Mouse (Mus musculus): ENCODE measurements around the gene Csnk2b. TPM values are rescaled to one million over a fixed set of nuclear protein-coding genes. Genes with fewer than 3 reads are reported as not detected.

Gene Csnk2b
- polyA plus RNA-seq, 1 experiment from 2014 or later: 265 TPM

DNA sequence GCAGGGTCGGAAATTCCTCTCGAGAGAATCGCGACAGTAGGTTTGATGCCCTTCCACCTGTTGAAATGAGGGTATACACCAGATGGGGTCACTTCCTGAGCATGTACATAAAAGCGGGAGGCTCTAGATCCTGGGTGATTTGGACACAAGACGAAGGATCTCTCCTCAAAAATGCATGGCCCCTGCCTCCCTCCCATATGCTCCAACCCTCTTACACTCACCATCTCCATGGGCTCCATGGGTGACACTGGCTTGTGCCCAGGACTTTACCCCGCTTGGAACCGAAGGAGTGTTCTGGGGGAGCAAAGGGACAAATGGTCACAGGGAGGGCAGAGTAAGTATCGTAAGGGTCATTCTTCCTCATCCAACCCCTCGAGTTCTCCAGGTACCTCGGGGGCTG lies 39.6 kb upstream of the Csnk2b start:
- no peak overlapping the region for H3K9ac ChIP-seq
- H3K4me3 ChIP-seq: no peak overlapping the region
- H3K27ac ChIP-seq: no peak overlapping the region
- 80% methylated on average over 11 of the region's 11 CpGs for WGBS
- H3K36me3 ChIP-seq: peaks cover 56% of the 10 kb centered on the region
- H3K4me2 ChIP-seq: no peak overlapping the region
- no peaks in the 10 kb centered on the region for H3K9me3 ChIP-seq
- ATAC-seq (ENCODE audit: borderline replicate concordance, extremely low read depth, low FRiP score, low TSS enrichment): no peak
- peaks cover 25% of the 10 kb centered on the region for H3K4me1 ChIP-seq
- H3K27me3 ChIP-seq: no peaks in the 10 kb centered on the region

DNA sequence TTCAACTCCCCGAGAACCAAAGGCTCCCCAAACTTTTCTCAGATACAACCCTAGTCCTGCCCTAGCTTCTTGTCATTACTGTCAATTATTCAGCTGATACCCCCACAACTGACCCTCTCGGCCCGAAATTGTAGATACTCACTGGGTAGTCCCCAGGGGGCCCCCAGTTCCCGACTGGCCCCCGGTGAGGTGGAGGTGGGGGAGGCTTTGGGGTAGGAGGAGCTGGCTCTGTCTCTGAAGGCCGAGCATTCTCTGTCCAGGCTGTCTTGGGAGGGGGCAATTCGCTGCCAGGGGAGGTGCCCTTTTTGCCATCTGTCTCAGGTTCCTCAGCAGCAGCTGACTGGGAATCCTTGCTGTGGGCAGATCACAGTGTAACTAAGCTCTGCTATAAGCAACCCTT lies 37.8 kb upstream of the Csnk2b start:
- WGBS: 80% methylated on average over 7 of the region's 7 CpGs
- Histone ChIP-seq H3K9ac (no peak overlapping the region), H3K9me3 (no peaks in the 10 kb centered on the region), H3K27ac (no peak overlapping the region), H3K27me3 (no peaks in the 10 kb centered on the region), H3K4me1 (peaks cover 16% of the 10 kb centered on the region), H3K4me3 (no peak overlapping the region), H3K36me3 (peaks cover 74% of the 10 kb centered on the region), H3K4me2 (no peak overlapping the region)
- ATAC-seq (ENCODE audit: borderline replicate concordance, extremely low read depth, low FRiP score, low TSS enrichment): no peak

DNA sequence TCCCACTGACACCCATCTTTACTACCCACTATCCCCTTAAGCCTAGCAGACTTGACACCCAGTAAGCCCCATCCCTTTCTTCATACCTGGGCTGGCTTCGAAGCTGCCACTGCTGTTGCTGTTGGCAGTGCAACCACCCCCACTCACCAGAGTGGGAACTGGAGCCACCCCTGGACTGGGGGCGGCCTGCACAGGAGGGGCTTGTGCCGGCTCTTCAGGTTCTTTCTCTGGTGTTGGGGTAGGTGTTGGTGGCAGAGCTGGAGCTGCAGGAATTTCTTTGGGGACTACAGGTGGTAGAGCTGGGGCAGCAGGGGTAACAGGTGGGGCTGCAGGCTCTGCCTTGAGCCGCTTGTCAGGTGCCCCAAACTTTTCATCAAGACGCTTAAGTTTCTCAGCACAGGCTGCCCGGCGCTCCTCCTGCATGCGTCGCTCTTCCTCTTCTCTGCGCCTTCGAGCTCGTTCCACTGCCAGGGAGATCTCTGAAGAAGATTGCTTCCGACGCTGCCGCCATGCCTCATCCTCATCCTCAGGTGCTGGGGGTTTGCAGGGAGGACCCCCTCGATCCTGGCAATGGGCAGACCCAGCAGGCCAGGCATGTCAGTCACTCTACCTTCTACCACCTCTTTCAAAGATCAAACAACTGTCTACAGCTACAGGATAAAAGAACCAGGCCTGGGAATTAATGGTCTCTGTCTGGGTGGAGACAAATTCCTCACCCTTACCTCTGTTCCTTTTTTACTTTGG lies 37.2 kb upstream of the Csnk2b start:
- H3K4me2 ChIP-seq: no peak overlapping the region
- 88% methylated on average over 16 of the region's 16 CpGs for WGBS
- no peaks in the 10 kb centered on the region for H3K9me3 ChIP-seq
- ATAC-seq (ENCODE audit: borderline replicate concordance, extremely low read depth, low FRiP score, low TSS enrichment): no peak
- H3K27ac ChIP-seq: no peak overlapping the region
- no peak overlapping the region for H3K4me3 ChIP-seq
- H3K9ac ChIP-seq: no peak overlapping the region
- H3K36me3 ChIP-seq: peaks cover 80% of the 10 kb centered on the region
- no peaks in the 10 kb centered on the region for H3K27me3 ChIP-seq
- H3K4me1 ChIP-seq: peaks cover 16% of the 10 kb centered on the region

DNA sequence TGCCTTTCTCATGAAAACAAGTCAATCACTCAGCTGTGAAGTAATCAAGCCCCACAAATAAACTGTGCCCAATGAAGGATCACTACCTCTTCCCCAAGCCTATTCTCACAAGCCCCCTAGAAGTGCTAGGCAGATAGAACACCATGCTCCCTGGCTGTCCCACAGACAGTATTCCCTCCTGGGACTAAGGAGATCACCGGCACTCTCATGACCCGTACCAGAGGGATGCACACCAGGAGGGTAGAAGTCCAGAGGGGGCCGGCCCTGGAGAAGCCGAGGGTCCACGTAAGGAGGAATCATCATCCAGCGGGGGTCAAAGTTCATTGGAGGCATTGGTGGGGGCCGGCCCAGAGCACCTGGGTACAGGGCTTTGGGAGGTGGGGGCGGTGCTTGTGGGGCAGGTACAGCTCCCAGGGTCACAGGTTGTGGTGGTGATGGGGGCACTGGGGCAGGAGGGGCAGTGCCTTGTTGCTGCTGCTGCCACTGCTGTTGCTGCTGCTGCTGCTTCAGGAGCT lies 35.9 kb upstream of the Csnk2b start:
- Histone ChIP-seq H3K36me3 (peaks cover 93% of the 10 kb centered on the region), H3K9me3 (no peaks in the 10 kb centered on the region), H3K4me3 (no peak overlapping the region), H3K4me1 (peaks cover 13% of the 10 kb centered on the region), H3K4me2 (no peak overlapping the region), H3K27ac (no peak overlapping the region), H3K9ac (no peak overlapping the region), H3K27me3 (no peaks in the 10 kb centered on the region)
- ATAC-seq (ENCODE audit: borderline replicate concordance, extremely low read depth, low FRiP score, low TSS enrichment): no peak
- 98% methylated on average over 8 of the region's 8 CpGs for WGBS

DNA sequence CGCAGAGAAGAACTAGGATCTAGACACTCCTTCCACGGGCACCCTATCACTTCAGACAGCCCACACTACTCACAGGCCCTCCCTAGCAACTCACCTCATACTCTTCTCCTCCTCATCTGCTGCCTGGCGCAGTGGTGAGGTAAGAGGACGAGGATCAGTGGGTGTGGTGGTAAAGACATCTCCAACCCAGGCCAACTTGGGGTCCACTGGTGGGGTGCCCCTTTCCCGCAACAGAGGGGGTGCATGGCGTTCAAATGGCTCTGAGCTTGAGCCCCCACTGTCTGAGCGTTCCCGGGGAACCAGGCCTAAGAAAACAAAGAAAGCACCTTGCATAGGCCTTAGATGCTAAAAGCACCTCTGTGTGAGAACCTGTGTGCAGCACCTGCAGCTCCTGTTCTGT lies 35.4 kb upstream of the Csnk2b start:
- Histone ChIP-seq H3K4me2 (no peak overlapping the region), H3K27me3 (no peaks in the 10 kb centered on the region), H3K36me3 (peaks cover 97% of the 10 kb centered on the region), H3K9ac (no peak overlapping the region), H3K9me3 (no peaks in the 10 kb centered on the region), H3K27ac (no peak overlapping the region), H3K4me1 (peaks cover 8% of the 10 kb centered on the region), H3K4me3 (no peak overlapping the region)
- no peak for ATAC-seq (ENCODE audit: borderline replicate concordance, extremely low read depth, low FRiP score, low TSS enrichment)
- 92% methylated on average over 8 of the region's 8 CpGs for WGBS

DNA sequence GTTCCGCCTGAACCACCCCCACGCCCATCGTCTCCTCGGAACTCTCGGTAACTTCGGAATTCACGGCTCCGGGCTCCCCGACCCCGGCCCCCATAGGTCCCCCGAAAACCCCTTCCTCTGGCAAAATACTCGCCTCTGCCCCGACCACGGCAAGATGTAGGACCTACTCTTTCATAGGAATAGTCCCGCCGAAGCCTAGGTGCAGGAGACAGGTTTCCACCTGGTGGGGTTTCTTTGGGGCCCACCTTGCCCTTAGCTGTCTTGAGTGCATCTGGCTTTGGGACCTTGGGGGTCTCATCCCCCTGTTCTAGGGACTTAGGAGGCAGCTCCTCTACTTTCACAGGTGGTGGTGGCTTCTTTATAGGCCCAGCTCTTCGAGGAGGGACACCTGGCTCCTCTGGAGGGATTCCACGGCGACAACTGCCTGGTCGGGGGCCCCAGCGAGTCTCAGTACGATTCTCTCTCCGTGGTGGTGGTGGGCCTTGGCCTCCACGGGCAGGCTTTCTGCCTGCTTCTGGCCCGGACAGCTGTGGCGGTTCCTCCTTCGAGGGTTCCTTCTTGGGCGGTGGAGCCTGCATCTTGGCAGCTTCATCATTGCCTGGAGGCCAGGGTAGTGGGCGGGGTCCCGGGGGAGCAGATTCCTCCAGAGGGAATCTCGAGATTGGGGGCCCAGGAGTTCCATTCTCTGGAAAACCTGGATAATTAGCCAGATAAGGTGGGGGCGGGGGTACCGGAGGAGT lies 34.8 kb upstream of the Csnk2b start:
- WGBS: 87% methylated on average over 33 of the region's 33 CpGs
- Histone ChIP-seq H3K4me2 (no peak overlapping the region), H3K4me1 (0 out of 2 replicates have a peak, but pooled peaks cover 4% of the 10 kb centered on the region), H3K36me3 (peaks cover 100% of the 10 kb centered on the region), H3K9me3 (no peaks in the 10 kb centered on the region), H3K27ac (no peak overlapping the region), H3K9ac (no peak overlapping the region), H3K4me3 (no peak overlapping the region), H3K27me3 (no peaks in the 10 kb centered on the region)
- no peak for ATAC-seq (ENCODE audit: borderline replicate concordance, extremely low read depth, low FRiP score, low TSS enrichment)

DNA sequence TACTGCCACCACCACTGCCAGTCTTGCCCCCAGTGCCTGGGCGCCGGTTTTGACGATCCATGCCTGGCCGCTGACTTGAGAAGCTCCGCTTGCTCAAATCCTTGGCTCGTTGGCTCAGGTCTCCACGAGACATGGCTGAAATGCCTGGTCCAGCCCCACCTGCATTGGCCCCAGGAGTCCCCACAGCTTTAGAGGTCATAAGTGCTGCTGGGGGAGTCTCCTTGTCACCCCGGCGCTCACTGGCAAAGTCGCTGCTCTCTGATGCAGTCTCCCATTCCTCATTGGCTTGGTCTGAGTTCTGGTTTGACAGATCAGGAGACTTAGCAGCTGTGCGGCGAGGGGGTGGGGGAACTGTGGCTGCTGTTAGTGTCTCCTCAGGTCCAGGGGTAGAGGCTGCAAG lies 33.6 kb upstream of the Csnk2b start:
- no peaks in the 10 kb centered on the region for H3K4me1 ChIP-seq
- no peak overlapping the region for H3K4me2 ChIP-seq
- no peaks in the 10 kb centered on the region for H3K27me3 ChIP-seq
- H3K9ac ChIP-seq: no peak overlapping the region
- H3K36me3 ChIP-seq: peaks cover 98% of the 10 kb centered on the region
- no peak for ATAC-seq (ENCODE audit: borderline replicate concordance, extremely low read depth, low FRiP score, low TSS enrichment)
- 89% methylated on average over 12 of the region's 12 CpGs for WGBS
- no peaks in the 10 kb centered on the region for H3K9me3 ChIP-seq
- H3K4me3 ChIP-seq: no peak overlapping the region
- no peak overlapping the region for H3K27ac ChIP-seq

DNA sequence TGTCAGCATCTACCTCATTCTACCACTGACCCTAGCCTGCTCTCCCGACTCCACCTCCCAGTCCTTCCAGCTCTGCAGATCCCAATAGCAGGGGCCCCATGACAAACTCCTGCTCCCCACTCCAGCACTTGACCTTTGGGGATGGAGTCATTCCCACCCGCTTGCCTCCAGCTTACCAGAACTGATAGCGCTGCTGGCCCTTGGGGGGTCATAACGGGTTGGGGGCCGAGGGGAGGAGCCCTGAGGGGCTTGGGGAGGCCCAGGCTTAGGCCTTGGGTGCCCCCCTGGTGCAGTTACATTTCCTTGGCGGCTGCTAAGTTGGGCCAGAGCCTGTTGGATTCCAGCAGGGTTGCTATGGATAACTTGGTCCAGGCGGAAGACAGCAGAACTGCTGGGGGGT lies 32.8 kb upstream of the Csnk2b start:
- Histone ChIP-seq H3K27ac (no peak overlapping the region), H3K4me3 (no peak overlapping the region), H3K4me2 (no peak overlapping the region), H3K9me3 (no peaks in the 10 kb centered on the region), H3K36me3 (peaks cover 98% of the 10 kb centered on the region), H3K9ac (no peak overlapping the region), H3K4me1 (no peaks in the 10 kb centered on the region), H3K27me3 (no peaks in the 10 kb centered on the region)
- no peak for ATAC-seq (ENCODE audit: borderline replicate concordance, extremely low read depth, low FRiP score, low TSS enrichment)
- WGBS: 79% methylated on average over 7 of the region's 7 CpGs

DNA sequence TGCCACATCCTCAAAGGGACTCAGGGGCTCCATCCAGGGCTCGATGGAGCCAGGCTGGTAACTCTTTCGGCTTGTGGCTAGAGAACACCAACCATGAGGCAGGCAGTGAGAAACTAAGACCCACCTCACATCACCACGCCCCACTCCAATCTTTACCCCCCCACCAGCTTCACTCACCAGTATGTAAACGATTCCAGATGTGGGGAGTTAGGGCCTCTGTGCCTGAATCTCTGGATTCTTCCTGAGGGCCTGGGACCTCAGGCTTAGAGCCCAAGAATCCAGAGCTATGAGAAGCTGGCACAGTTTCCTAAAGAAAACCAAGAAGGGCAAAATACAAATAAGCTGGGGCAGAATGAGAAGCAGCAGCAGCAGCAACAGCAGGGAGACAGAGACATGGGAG lies 32.1 kb upstream of the Csnk2b start:
- Histone ChIP-seq H3K4me1 (no peaks in the 10 kb centered on the region), H3K36me3 (peaks cover 97% of the 10 kb centered on the region), H3K4me2 (no peak overlapping the region), H3K9me3 (no peaks in the 10 kb centered on the region), H3K27me3 (no peaks in the 10 kb centered on the region), H3K4me3 (no peak overlapping the region), H3K9ac (no peak overlapping the region), H3K27ac (no peak overlapping the region)
- 79% methylated on average over 4 of the region's 4 CpGs for WGBS
- ATAC-seq (ENCODE audit: borderline replicate concordance, extremely low read depth, low FRiP score, low TSS enrichment): no peak

DNA sequence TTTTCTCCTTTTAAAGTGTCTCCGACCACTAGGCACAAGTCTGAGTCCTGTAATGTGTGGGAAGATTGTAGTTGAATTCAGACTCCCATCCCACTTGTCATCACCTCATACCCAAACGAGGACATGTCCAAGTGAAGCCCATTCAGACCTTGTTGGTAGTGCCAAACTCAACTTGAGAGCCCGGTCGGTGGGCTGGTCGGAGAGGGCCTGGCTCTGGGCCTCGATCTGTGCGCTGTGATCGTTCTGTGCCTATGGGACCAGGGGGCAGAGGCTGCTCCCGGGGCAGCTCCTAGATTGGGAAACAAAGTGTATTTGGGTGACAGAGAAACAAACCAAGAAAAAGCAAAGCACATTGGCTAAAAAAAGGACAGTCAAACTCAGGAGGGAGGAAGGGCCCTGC lies 31.2 kb upstream of the Csnk2b start:
- Histone ChIP-seq H3K27me3 (no peaks in the 10 kb centered on the region), H3K9me3 (no peaks in the 10 kb centered on the region), H3K4me3 (no peak overlapping the region), H3K27ac (no peak overlapping the region), H3K4me2 (no peak overlapping the region), H3K36me3 (peaks cover 97% of the 10 kb centered on the region), H3K9ac (no peak overlapping the region), H3K4me1 (no peaks in the 10 kb centered on the region)
- ATAC-seq (ENCODE audit: borderline replicate concordance, extremely low read depth, low FRiP score, low TSS enrichment): no peak
- 84% methylated on average over 9 of the region's 9 CpGs for WGBS

DNA sequence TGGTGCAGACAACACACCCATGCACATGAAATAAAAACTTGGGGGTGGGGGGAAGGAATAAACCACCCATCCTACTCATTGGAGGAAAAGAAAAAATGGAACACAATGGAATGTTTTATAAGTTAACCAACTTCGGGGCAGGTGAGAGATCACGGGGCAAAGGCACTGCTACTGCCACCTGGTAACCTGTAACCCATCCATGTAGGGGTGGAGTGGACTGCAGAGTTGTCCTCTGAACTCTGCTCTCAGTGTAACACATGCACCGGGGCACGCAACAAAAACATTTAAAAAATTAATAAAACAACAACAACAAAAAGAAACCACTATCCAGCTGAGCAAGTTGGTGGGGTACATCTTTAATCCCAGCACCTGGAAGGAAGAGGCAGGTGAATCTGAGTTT lies 30.3 kb upstream of the Csnk2b start:
- Histone ChIP-seq H3K27me3 (no peaks in the 10 kb centered on the region), H3K4me3 (no peak overlapping the region), H3K9me3 (no peaks in the 10 kb centered on the region), H3K4me1 (no peaks in the 10 kb centered on the region), H3K4me2 (no peak overlapping the region), H3K36me3 (peaks cover 96% of the 10 kb centered on the region), H3K27ac (no peak overlapping the region), H3K9ac (no peak overlapping the region)
- 91% methylated on average over 4 of the region's 4 CpGs for WGBS
- no peak for ATAC-seq (ENCODE audit: borderline replicate concordance, extremely low read depth, low FRiP score, low TSS enrichment)

DNA sequence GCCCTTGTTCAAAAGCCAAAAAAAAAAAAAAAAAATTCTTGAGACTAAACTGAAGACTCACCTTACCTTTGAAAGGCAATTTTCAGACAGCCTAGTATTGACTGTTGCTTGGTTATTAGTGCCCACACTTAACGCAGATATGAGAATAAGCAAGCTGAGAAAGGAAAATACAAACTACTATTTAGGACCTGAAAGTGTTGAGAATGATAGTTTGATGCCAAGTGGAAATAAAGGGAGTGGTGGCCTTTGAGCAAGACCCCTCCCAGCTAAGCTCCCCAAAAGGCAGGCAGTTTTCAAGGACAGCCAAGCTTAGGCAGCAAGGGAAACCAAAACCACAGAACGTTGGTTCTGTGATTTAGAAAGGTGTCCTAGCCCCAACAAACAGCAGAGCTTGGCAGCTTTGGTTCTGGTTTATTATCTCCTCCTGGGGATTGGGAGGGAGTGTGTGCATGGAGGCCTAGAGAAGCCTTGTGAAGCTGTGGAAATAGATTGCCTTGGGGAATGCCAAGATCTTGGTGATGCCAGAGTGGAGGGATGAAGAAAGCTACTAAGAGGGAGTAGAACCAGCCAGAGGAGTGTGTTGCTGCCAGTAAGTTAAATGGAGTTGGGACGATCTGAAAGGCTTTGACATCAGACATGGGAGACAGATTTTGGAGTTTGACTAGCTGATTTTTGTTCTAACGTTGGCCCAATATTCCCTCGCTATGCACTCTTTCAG lies 26.2 kb upstream of the Csnk2b start:
- no peak overlapping the region for H3K27ac ChIP-seq
- no peaks in the 10 kb centered on the region for H3K4me1 ChIP-seq
- no peak overlapping the region for H3K4me3 ChIP-seq
- H3K4me2 ChIP-seq: no peak overlapping the region
- no peaks in the 10 kb centered on the region for H3K9me3 ChIP-seq
- 61% methylated on average over 5 of the region's 5 CpGs for WGBS
- H3K27me3 ChIP-seq: no peaks in the 10 kb centered on the region
- no peak for ATAC-seq (ENCODE audit: borderline replicate concordance, extremely low read depth, low FRiP score, low TSS enrichment)
- no peak overlapping the region for H3K9ac ChIP-seq
- H3K36me3 ChIP-seq: peaks cover 95% of the 10 kb centered on the region
